Mouse (Mus musculus) testis, postnatal 14 days (tissue): Measurements from ENCODE around the gene Mrpl53.
"Not testable (repeated sequence)": the region's sequence is repeated elsewhere in the genome, so short reads cannot be mapped to it uniquely, and the experiment has no call there.

Experiments
- DNase-seq: peaks from one replicate; pipeline ENCODE4 v3.0.0; 2021; ENCODE audit warnings: low spot score

Gene Mrpl53

GRCm38 (mm10) chr6:83151721-83152120 is 42.9 kb downstream of the Mrpl53 start:
- no peak for DNase-seq

GRCm38 (mm10) chr6:83153038-83153437 is 44.2 kb downstream of the Mrpl53 start:
- no peak for DNase-seq

GRCm38 (mm10) chr6:83153485-83153884 is 44.6 kb downstream of the Mrpl53 start:
- no peak for DNase-seq

- DNase-seq: no peak
These were observed 46.9 kb downstream of the Mrpl53 start for GRCm38 (mm10) chr6:83155552-83156238.

GRCm38 (mm10) chr6:83156259-83156684 is 47.4 kb downstream of the Mrpl53 start, which contains the start of the genes Wdr54 and 1700003E16Rik:
Wdr54 (minus strand) TSS chr6:83156397.
1700003E16Rik (plus strand) TSS chr6:83156404.
- peak; percentile 78 for DNase-seq

- DNase-seq: not testable (repeated sequence)
These were observed 50.6 kb downstream of the Mrpl53 start for GRCm38 (mm10) chr6:83159456-83159855.
